Mouse (Mus musculus) stomach, embryonic 16.5 days (tissue): ENCODE results near the gene Ccdc146. TPM values are rescaled to one million over a fixed set of nuclear protein-coding genes. Genes with fewer than 3 reads are reported as not detected.

ENCODE experiments used
- ATAC-seq: fragments of 200-750 bp; cut with Nextera tagmentation; 2 replicates; pipeline ENCODE4 v1.8.0; 2017; ENCODE audit warnings: moderate number of reproducible peaks, moderate TSS enrichment; ENCODE audit not compliant: insufficient read depth, low FRiP score
- H3K27ac ChIP-seq: fragments of 300-500 bp; sonication (generic); 2 replicates; pipeline ENCODE4 v1.5.1; 2014; ENCODE audit warnings: low read length
- H3K27me3 ChIP-seq: fragments of 300-500 bp; sonication (generic); 2 replicates; pipeline ENCODE4 v1.6.1; 2014; ENCODE audit warnings: low read length, control low read depth, mixed read lengths; ENCODE audit not compliant: control insufficient read depth, insufficient read depth
- H3K36me3 ChIP-seq: fragments of 300-500 bp; sonication (generic); 2 replicates; pipeline ENCODE4 v1.6.1; 2014; ENCODE audit warnings: low read length; ENCODE audit not compliant: control insufficient read depth, insufficient read depth
- H3K4me1 ChIP-seq: fragments of 300-500 bp; sonication (generic); 2 replicates; pipeline ENCODE4 v1.6.1; 2014; ENCODE audit warnings: low read length, control low read depth, mixed read lengths; ENCODE audit not compliant: control insufficient read depth, insufficient read depth
- H3K4me2 ChIP-seq: fragments of 300-500 bp; sonication (generic); 2 replicates; pipeline ENCODE4 v1.6.1; 2014; ENCODE audit warnings: low read depth, low read length, mixed read lengths
- H3K4me3 ChIP-seq: fragments of 300-500 bp; sonication (generic); replicated peaks from 2 replicates; pipeline ENCODE4 v1.5.1; 2014; ENCODE audit warnings: mild to moderate bottlenecking, low read length
- H3K9ac ChIP-seq: fragments of 300-500 bp; sonication (generic); 2 replicates; pipeline ENCODE4 v1.6.1; 2014; ENCODE audit warnings: low read length
- H3K9me3 ChIP-seq: fragments of 300-500 bp; sonication (generic); replicated peaks from 2 replicates; pipeline ENCODE4 v1.6.1; 2016; ENCODE audit warnings: low read length, control low read depth; ENCODE audit not compliant: control insufficient read depth
- WGBS: fragments of 180-500 bp; shearing (Covaris S2); extraction: QIAGEN DNeasy Blood & Tissue Kit; methylation state at CpG from one replicate; pipeline ENCODE4 v1.1.7; 2014; 5-methylcytosine and 5-hydroxymethylcytosine counted together
- polyA plus RNA-seq: library from polyadenylated mRNA; unstranded; fragments of >200 nt; fragmentation: Nextera tagmentation; extraction: Ambion mirVana; gene quantifications from 2 replicates; pipeline ENCODE4 v1.2.1, GENCODE M21; 2015

The Ccdc146 gene
- polyA plus RNA-seq, 1 experiment from 2014 or later = 0.72 TPM

DNA sequence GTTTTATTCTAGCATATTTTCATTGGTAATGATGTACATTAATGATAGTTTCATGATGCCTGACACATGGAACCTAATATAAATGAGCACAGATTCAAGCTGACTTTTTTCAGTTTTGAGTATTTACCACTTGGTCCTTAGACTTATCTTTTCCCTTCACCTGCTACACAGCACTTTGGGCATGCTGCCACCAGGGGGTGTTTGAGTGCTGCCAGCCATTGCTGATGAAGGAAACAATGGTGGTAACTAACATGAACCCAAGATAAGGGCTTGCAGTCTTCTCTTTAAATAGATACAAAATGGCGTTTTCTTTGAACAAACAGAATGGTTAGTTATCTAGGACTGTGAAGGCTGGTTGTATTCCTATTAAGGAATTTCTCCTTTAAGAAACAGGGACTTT lies 98.0 kb downstream of the Ccdc146 start:
- WGBS = 22% methylated on average over 1 of the region's 1 CpGs
- H3K4me2 ChIP-seq = no peak overlapping the region
- no peak overlapping the region for H3K9ac ChIP-seq
- no peaks in the 10 kb centered on the region for H3K27me3 ChIP-seq
- no peaks in the 10 kb centered on the region for H3K36me3 ChIP-seq
- no peak for ATAC-seq
- 0 out of 2 replicates have a peak, but pooled peaks cover 3% of the 10 kb centered on the region for H3K4me1 ChIP-seq
- H3K4me3 ChIP-seq = no peak overlapping the region
- H3K27ac ChIP-seq = no peak overlapping the region
- no peaks in the 10 kb centered on the region for H3K9me3 ChIP-seq

DNA sequence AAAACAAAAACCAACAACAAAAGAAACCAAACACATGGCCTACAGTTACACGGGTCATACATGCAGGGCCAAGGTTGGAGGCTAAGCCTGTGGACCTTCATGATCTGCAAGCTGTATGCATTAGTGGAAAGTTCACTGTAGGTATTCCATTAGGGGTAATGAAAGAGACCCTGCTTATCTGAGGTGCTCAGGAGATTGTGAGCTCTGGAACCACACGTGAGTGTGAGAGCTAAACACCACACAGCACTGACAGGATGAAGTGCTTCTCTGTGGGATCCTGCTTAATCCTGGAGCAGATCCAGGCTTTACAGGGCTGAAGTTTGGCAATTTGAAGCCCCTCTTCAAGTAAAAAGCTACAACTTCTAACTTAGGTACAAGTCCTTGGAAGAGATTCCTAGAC lies 104.3 kb downstream of the Ccdc146 start:
- no peak overlapping the region for H3K4me3 ChIP-seq
- no peaks in the 10 kb centered on the region for H3K27me3 ChIP-seq
- no peak overlapping the region for H3K27ac ChIP-seq
- WGBS = 67% methylated on average over 2 of the region's 2 CpGs
- no peak overlapping the region for H3K4me2 ChIP-seq
- H3K4me1 ChIP-seq = 0 out of 2 replicates have a peak, but pooled peaks cover 3% of the 10 kb centered on the region
- H3K9ac ChIP-seq = no peak overlapping the region
- no peaks in the 10 kb centered on the region for H3K9me3 ChIP-seq
- H3K36me3 ChIP-seq = no peaks in the 10 kb centered on the region
- no peak for ATAC-seq

DNA sequence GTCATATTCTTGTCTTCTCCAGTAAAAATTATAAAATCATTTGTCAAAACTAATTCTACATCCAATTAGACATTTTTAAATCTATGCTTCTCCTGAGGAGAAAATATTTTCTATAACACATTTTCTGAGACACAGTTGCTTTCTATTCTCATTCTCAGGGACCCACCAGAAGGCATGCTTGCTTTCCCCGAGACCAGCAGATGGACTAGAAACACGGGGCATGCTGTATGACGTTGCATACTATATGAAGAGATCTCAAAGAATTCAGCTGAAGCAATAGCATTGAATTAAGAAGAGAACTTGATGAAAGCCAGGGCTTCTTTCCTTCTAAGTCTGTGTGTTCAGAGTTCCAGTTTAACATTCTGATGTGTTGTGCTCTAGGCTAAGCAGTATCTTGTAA lies 109.8 kb downstream of the Ccdc146 start:
- Histone ChIP-seq H3K9ac (no peak overlapping the region), H3K4me3 (no peak overlapping the region), H3K4me2 (no peak overlapping the region), H3K9me3 (no peaks in the 10 kb centered on the region), H3K27me3 (no peaks in the 10 kb centered on the region), H3K4me1 (no peaks in the 10 kb centered on the region), H3K27ac (no peak overlapping the region), H3K36me3 (no peaks in the 10 kb centered on the region)
- ATAC-seq = no peak
- WGBS = 82% methylated on average over 3 of the region's 3 CpGs

DNA sequence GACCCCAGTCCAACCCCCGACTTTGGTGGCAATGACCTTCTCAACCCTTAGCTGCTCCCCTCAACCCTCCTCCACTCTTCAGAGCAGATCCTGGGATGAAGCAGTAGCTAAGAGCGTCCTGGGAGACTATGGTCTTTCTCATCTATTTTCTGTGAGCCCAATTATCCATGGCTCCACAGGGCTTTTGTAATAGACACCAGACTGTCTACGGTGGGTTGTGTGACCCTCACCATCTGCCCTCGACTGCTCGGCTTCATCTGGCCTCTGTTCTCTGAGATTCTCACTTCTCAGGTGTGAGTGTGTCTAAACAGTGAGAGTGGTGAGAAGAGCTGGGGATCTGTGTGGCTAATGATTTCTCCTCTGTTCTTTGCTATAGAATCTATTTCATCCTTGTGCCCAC lies 117.3 kb downstream of the Ccdc146 start:
- no peaks in the 10 kb centered on the region for H3K36me3 ChIP-seq
- H3K9ac ChIP-seq = no peak overlapping the region
- no peak overlapping the region for H3K4me2 ChIP-seq
- H3K27ac ChIP-seq = no peak overlapping the region
- no peaks in the 10 kb centered on the region for H3K4me1 ChIP-seq
- WGBS = 78% methylated on average over 5 of the region's 5 CpGs
- H3K4me3 ChIP-seq = no peak overlapping the region
- no peaks in the 10 kb centered on the region for H3K9me3 ChIP-seq
- ATAC-seq = no peak
- no peaks in the 10 kb centered on the region for H3K27me3 ChIP-seq

DNA sequence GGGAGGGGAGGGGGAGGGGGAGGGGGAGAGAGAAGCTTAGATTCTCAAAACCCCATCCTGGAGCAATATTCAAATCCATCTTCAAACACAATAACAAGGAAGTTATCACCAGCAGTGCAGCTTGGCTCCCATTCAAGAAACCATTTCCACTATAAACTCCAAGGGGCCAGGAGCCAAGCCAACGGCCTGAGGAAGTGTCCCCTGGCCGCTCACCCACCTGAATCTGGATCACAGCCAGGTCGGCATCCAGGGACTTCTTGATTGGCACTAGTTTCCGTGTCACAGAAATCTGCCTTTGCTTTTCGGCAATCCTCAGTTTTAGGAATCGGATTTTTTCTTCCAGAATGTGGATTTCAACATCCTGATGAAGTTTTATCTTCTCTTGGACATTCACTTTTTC lies 123.5 kb downstream of the Ccdc146 start:
- Histone ChIP-seq H3K9ac (no peak overlapping the region), H3K9me3 (no peaks in the 10 kb centered on the region), H3K27me3 (no peaks in the 10 kb centered on the region), H3K4me2 (no peak overlapping the region), H3K4me3 (no peak overlapping the region), H3K36me3 (no peaks in the 10 kb centered on the region), H3K4me1 (no peaks in the 10 kb centered on the region), H3K27ac (no peak overlapping the region)
- no peak for ATAC-seq
- 61% methylated on average over 6 of the region's 6 CpGs for WGBS

DNA sequence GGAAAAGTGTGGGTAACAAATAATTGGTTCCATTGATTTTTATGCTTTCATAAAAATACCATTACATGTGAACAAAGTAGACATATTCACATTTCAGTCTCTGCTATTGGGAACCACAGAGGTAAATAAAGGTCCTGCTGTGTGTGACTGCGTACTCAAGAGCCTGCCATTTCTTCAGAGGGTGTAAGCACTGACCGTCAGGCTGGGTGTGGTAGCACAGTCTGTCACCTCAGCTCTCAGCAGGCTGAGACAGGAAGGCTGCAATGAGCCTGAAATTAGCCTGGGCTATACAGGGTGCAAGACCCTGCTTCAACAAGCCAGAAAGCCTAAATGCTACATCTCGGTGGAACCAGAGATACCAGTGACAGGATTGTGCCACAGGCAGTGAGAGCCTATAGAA lies 124.4 kb downstream of the Ccdc146 start:
- WGBS = 83% methylated on average over 3 of the region's 3 CpGs
- H3K9ac ChIP-seq = no peak overlapping the region
- no peaks in the 10 kb centered on the region for H3K27me3 ChIP-seq
- H3K4me3 ChIP-seq = no peak overlapping the region
- no peaks in the 10 kb centered on the region for H3K4me1 ChIP-seq
- H3K4me2 ChIP-seq = no peak overlapping the region
- H3K9me3 ChIP-seq = no peaks in the 10 kb centered on the region
- H3K36me3 ChIP-seq = no peaks in the 10 kb centered on the region
- H3K27ac ChIP-seq = no peak overlapping the region
- no peak for ATAC-seq

DNA sequence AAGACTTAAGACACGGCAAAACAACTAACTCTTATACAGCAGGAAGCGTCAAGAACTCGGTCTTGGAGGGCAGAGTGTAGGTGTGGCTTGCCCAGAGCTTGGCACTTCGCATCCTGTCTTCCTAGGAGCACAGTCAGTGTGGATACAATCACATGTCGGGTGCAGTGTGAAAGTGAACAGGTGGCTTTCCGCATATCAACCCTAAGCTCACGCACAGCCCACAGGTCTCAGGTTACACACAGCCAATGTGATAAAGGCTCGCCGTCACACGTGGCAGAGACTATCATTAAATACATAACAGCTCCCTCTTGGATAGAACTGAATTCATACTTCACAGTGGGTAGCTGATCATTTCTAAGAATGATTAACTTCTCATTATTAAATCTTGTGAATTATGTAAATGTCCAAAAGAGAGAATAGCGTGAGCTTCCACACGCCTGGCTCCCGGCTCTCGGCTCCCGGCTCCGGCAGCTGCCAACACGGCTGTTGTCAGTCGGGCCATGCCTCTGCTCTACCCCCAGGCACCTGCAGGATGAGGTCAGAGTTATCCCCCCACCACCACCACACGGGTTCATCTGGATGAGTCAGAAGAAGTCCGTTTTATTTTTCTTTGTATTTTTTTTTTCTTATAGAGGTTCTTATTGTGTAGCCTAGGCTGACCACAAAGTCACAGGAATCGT lies 125.3 kb downstream of the Ccdc146 start:
- no peaks in the 10 kb centered on the region for H3K36me3 ChIP-seq
- no peak overlapping the region for H3K27ac ChIP-seq
- no peak overlapping the region for H3K4me2 ChIP-seq
- H3K9ac ChIP-seq = no peak overlapping the region
- H3K4me3 ChIP-seq = no peak overlapping the region
- 62% methylated on average over 21 of the region's 21 CpGs for WGBS
- no peaks in the 10 kb centered on the region for H3K27me3 ChIP-seq
- no peaks in the 10 kb centered on the region for H3K4me1 ChIP-seq
- peak; percentile 90 for ATAC-seq
- H3K9me3 ChIP-seq = no peaks in the 10 kb centered on the region

DNA sequence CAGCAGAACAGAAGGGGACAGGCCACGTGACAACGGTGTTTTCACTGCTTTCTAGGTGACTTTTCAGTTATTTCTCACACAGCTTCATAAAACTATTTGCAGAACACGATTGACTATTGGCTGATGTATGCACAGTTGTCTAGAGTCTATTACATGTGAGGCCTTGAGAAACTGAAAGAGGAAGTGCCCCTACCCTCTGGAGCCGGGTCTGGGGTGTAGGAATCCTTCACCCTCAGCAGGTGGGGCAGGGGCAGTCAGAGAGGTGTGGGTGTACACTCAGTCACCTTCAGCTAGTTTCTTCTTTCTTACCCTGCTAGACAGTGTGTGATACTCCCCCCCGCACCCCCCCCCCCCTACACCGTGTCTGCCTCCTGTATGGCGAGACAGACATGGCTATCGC lies 128.8 kb downstream of the Ccdc146 start:
- H3K4me2 ChIP-seq = no peak overlapping the region
- no peak overlapping the region for H3K9ac ChIP-seq
- H3K9me3 ChIP-seq = no peaks in the 10 kb centered on the region
- no peak overlapping the region for H3K27ac ChIP-seq
- no peaks in the 10 kb centered on the region for H3K27me3 ChIP-seq
- no peak overlapping the region for H3K4me3 ChIP-seq
- no peaks in the 10 kb centered on the region for H3K4me1 ChIP-seq
- no peak for ATAC-seq
- H3K36me3 ChIP-seq = no peaks in the 10 kb centered on the region
- WGBS = 87% methylated on average over 8 of the region's 8 CpGs

DNA sequence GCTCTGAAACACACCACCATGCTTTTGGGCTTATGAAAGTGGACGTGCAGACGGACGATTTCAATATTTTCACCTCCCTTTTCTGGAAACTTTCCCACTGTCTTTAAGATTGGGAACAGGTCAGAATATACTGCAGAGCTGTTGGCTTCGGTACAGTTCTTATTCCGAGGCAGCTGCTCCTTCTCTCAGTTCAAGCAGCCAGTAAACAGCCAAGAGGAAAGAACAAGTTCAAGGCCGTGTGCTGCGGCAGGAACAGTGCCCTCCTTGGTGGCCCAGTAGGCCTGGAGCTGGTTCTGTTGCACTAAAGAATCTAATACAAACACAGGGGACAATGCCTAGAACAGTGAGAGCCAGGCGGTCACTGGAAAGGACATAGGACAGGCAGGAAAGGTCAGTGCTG lies 133.9 kb downstream of the Ccdc146 start:
- H3K4me3 ChIP-seq = no peak overlapping the region
- H3K27me3 ChIP-seq = no peaks in the 10 kb centered on the region
- no peak overlapping the region for H3K4me2 ChIP-seq
- no peaks in the 10 kb centered on the region for H3K9me3 ChIP-seq
- H3K4me1 ChIP-seq = peaks cover 3% of the 10 kb centered on the region; the same call in 1 of the 2 replicates
- H3K36me3 ChIP-seq = no peaks in the 10 kb centered on the region
- no peak overlapping the region for H3K9ac ChIP-seq
- ATAC-seq = peak; percentile 79; the same call in 1 of the 2 replicates
- peak overlapping the region; percentile 48 for H3K27ac ChIP-seq
- 52% methylated on average over 8 of the region's 8 CpGs for WGBS
